Mouse (Mus musculus) frontal cortex, postnatal 14 days (tissue): ENCODE measurements around the gene B230118H07Rik.

Experiments
- DNase-seq, 2 experiments: peaks; one replicate each; pipeline ENCODE4 v3.0.0; 2022; ENCODE audit warnings: low spot score in 2 of 2

B230118H07Rik gene

DNA sequence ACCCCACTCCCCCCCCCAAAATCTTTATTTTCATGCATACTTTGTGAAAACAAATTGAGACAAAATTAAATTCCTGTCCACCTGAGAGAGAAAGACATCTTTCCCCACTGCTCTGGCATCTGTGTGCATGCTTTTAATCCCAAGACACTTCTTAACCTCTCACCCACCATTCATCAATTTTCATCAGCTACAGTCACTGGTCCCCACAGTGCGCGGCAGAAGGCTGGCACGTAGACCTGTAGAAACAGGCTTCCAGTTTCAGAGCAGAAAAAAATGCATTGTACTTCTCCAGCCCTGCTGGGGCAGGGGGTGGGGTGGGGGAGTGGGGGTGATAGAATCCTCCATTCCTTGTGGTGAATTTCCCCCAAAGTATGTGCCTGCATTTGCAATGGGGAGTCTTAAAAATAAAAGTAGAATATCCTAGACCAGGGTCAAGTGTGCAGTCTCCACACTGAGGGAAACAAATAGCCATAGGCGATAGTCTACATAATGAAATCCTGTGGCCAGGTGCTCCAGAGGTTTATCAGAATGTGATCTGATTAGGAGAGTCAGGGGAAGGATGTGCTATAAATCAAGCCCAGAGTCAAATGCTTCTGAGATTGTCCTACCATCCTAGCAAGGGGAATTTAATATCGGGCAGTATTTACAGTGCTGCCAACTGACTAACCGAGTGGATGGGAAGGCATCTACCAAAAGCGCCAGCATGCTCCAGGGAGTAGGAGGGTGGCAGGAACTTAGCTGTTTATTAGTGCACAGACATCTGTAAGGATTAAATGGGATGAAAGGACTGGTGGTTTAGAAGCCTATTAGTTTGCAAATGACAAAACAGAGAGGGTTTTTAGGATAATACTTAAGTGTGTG is 10.1 kb downstream of the B230118H07Rik start:
- no peak for DNase-seq

GRCm38 (mm10) chr2:101628297-101629236 is 20.8 kb downstream of the B230118H07Rik start:
- peak; percentile 72 to 87 for DNase-seq

GRCm38 (mm10) chr2:101627227-101627626 is 22.1 kb downstream of the B230118H07Rik start:
- no peak for DNase-seq

- no peak for DNase-seq
Observed at GRCm38 (mm10) chr2:101624526-101624925, 24.8 kb downstream of the B230118H07Rik start, which contains the start of gene Rag2. Rag2 (plus strand) TSS chr2:101624718.

DNA sequence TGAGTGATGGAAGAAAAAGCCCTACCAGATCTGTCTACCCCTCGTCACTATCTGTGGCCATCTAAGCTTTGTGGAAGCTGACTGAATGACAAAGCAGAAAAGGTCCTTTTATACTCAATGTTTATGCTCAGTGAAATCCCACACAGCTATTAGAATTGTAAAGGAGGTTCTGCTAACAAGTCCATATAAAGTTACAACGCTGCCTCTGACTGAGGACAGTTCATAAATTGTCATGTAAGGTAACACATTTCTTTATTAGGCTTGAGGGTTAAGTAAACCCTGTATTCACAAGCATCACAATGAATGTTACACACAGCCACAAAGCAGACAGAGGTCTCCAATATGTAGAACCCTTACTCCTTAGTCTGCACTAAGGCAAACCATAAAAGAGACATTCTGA is 25.3 kb downstream of the B230118H07Rik start:
- DNase-seq: no peak

GRCm38 (mm10) chr2:101623042-101623441 is 26.3 kb downstream of the B230118H07Rik start:
- DNase-seq: no peak

- no peak for DNase-seq
Observed at GRCm38 (mm10) chr2:101621611-101622010, 27.7 kb downstream of the B230118H07Rik start.

- DNase-seq: no peak
Observed at GRCm38 (mm10) chr2:101620899-101621298, 28.4 kb downstream of the B230118H07Rik start.

GRCm38 (mm10) chr2:101618373-101618772 is 31.0 kb downstream of the B230118H07Rik start:
- DNase-seq: no peak

- no peak for DNase-seq
Observed at GRCm38 (mm10) chr2:101615464-101616305, 33.6 kb downstream of the B230118H07Rik start.

GRCm38 (mm10) chr2:101610861-101611260 is 38.5 kb downstream of the B230118H07Rik start:
- DNase-seq: no peak

DNA sequence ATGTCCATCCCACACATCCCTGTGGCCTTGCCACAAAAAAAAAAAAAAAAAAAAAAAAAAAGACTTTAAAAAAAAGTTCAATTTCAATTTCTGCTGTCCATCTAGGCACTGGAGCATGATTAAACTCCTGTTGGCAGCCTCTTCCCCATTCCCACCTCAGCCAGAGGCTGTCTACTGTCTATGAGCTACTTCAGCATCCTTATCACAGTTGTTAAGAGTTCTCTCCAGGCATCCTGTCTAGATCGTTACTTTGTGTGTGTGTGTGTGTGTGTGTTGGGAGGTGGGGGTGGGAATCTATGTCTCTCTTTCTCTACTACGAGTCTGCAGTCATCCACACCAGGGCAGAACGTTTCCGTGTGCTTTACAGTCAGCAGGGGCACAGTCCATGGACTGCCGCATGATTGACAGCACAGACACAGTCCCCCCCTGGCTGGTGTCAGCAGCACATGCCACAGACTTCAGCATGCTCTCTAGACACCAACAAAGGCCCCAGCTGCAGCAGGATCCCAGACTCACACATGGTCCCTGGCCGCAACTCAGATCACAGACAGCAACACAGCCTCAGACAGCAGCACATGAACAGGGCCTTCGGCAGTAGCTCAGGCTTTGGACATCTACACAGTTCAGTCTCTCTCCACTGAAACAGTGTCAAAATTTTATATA is 41.0 kb downstream of the B230118H07Rik start:
- no peak for DNase-seq

GRCm38 (mm10) chr2:101603099-101603498 is 46.2 kb downstream of the B230118H07Rik start:
- no peak for DNase-seq

GRCm38 (mm10) chr2:101600703-101601102 is 48.6 kb downstream of the B230118H07Rik start:
- no peak for DNase-seq

DNA sequence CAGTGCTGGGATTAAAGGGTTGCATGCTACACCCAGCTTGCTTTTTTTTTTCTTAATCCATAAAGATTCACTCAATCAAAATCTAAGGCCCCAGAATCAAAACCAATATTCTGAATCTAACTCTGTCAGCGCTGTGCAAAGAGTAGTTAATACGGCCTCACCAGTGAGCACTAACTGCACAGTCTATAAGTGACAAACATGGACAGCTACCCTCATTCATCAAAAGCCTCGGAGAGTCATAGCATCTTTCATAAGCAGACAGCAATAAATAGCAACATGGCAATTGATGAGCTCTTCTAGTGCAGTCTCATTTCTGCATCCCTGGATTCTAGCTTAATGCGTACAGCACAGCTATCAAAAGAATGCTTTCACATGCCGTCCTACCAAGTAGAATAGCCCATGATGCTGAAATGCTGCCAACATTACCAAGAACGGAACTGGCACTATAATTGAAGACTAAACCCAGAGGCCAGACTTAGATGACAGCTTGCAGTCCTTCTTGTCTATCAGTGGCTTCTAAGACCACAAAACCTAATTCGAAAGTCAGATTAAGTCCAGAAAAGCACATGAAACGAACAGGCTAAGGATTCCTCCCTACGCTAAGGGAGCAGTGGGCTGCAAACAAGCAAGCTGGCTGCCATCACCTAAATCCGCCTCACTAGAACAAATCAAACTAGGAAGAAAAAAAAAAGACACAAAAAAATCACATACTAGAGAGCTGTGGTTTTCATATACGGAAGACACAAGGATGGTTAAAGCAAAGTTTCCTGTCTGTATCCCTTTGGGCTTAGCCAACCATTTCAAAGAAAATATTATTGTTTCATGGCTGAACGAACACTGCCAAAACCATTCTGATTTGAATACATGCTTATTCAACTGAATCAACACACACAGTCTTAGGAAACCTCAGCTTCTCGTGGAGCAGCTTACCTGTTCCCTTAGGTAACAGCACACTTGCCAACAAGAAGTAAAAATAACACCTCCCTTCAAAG is 50.8 kb downstream of the B230118H07Rik start:
- no peak for DNase-seq

DNA sequence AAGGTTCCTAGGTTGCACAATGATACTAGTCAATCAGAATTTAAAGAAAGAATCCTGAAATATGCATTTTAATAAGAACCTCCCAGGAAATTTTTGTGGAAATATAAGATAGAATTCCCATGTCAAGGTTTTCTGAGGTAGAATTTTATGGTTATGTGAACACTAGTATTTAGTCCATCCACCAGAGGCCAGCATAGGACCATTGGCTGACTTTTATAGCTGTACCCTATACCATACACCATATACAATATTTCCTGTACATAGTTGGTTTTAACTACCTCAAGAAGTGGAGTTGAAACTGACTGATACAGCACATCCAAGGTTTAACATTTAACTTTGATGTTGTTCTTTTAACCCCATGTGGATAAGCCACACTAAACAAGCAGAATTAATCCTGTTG is 52.1 kb downstream of the B230118H07Rik start:
- DNase-seq: no peak

GRCm38 (mm10) chr2:101594681-101595080 is 54.7 kb downstream of the B230118H07Rik start:
- no peak for DNase-seq

DNA sequence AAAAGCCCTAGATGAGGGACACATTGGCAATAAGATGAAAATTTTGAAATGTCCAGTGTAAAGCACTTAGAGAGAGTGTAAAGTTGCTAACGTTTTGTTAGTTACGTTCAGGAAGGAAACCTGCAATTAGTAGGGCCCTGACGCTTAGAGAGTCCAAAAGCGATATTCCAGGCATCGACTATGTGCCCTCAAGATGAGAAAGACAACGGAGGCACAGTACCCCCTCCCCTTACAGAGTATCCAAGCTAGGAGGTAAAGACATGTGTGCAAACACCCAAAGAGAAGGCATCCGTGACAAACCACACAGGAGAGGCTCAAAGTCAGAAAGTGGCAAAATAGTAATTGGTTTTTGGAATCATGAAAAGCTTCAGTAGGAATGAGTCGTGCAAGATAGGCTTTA is 56.4 kb downstream of the B230118H07Rik start:
- DNase-seq: no peak

DNA sequence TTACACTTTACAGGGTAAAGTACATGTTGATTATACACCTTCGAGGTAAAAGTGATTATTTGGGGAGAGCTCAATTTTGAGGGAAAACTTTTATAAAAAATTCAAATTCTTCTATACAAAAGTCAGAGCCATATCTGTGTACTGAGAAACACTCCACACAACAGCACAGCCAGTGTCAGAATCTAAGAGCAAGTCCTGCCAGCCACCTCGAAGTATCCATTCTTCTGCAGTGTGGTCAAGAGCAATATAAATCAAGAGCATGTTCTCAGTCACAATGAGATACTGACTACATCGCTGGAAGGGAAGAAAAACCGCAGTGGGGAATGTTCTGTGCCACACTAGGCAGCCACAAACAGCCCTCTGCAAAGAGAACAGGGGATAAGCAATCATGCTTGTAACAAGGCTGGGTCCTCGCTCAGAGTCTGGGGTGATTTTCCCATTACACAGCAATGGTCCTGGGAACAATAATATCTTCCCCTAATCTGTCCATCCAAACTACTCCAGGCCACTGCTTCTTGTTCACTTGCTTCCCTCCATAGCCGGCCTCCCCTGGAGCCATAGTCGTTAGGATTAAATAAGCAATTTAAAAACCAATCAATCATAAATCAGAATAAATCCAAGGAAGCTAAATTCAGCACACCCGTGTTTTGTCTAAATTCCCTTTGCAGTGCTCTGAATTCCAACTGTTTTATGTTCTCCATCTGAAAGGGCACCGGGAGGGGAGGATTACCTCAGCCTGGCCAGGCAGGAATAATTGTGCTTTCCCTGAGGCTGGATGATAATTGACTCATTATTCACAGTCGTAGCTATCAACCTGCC is 57.1 kb downstream of the B230118H07Rik start:
- no peak for DNase-seq
